Mouse (Mus musculus): ENCODE measurements at regions not wholly inside any gene's neighbourhood (a gene's known extent, or its start where the extent isn't known, plus 50 kb on each side); places are given as distances from the start of the nearest gene placed in this dataset.

DNA sequence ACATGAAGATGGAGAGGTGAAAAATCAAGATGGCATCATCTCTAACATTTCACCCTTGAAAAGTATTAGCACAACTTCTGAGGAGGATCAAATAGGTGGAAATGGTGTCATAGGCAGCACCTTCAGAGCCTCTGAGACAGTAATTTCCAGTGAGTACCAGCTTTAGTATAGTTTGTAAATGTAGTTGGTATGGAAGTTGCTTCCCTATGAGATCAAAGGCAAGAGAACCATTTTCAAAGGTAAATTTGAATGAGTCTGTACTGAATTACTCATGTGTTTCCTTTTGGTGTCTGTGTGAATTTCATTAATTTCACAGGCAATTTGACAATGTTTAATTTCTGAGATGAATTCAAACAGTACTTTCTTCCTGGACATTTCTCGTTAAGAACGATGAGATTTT lies 280.8 kb upstream of the Myo3a start:
- TF ChIP-seq CTCF (conservative IDR thresholded peaks at IDR 0.05; ENCODE audit: low read length) (no peak), POU5F1 (IDR thresholded peaks at IDR 0.05; ENCODE audit: borderline replicate concordance, low read length) (no peak)
